Mouse (Mus musculus): ENCODE measurements around the gene Glipr1l2. TPM values are rescaled to one million over a fixed set of nuclear protein-coding genes. Genes with fewer than 3 reads are reported as not detected.
"Not testable (repeated sequence)": the region's sequence is repeated elsewhere in the genome, so short reads cannot be mapped to it uniquely, and the experiment has no call there.

Glipr1l2 gene
- total RNA-seq (2017) = not detected in 2 replicates

DNA sequence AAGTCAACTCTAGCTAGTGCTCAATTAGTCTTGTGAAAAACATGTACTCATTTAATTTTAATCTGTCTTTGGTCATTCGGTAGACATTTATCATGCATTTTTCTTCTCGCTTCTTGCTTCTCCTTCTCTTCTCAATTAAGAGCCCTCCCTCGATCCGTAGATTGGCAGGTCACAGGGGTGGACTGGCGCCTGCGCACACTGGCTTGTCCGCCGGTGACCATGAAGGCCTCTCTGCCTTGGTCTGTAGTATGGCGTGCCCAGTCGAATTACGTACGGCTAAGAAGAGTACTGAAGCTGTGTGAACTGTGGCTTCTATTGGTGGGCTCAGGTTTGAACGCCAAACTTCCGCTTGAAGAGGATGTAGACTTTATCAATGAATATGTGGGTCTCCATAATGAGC is at the start of gene Glipr1l2:
TSS of gene Glipr1l2 (plus strand) at position 198 of the 400 bp plus-strand sequence.
- ATAC-seq (replicated peaks in 1 of 2; ENCODE audit: insufficient read depth in 1 of 2, low FRiP score in 2 of 2, low TSS enrichment in 1 of 2, low read depth in 1 of 2, poor library complexity in 2 of 2, severe bottlenecking in 2 of 2) = 0 out of 4 replicates have a peak, but pooled peaks of 1 of the 2 experiments have one; percentile 17

DNA sequence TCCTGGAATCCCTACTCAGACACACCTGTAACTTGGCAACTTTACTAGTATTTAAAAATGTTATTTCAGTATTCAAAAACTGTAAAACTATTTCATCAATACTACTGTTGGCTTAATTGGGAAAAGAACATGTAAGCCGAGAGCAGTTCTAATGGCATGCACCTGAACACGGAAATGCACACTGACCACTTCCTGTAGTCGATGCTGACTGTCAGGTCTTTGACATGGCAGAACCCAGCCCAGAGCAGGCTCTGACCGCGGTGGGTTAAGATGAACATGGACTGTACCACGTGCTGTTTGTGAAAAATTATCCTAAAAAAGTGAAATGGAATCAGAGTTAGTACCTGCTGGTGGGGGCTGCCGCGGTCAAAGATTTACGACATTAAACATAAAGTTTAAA is 39.6 kb upstream of the Glipr1l2 start:
- ATAC-seq (replicated peaks in 1 of 2; ENCODE audit: insufficient read depth in 1 of 2, low FRiP score in 2 of 2, low TSS enrichment in 1 of 2, low read depth in 1 of 2, poor library complexity in 2 of 2, severe bottlenecking in 2 of 2) = peak; percentile 21 to 62; a peak in 3 of 4 replicates

- not testable (repeated sequence) for ATAC-seq (replicated peaks in 1 of 2; ENCODE audit: insufficient read depth in 1 of 2, low FRiP score in 2 of 2, low TSS enrichment in 1 of 2, low read depth in 1 of 2, poor library complexity in 2 of 2, severe bottlenecking in 2 of 2)
Measured at GRCm38 (mm10) chr10:112044283-112044682, 38.9 kb upstream of the Glipr1l2 start.

DNA sequence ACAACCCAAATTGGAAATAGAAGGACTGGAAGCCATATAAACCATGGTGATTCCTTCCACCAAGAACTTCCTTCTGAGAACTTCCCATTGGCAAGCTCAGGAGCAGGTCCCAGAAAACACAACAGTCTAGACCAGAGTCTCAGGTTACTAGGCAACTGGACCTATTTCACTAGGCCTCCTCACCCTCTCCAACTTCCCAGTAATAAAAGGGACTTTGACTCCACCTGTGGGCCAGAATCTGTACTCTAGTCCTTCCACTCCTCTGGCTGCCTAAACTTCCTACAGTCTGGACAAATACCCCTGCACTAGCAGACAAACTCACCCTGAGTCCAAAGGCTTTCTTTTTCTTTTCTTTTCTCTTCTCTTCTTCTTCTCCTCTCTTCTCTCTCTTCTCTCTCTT is 31.9 kb upstream of the Glipr1l2 start:
- peak; percentile 88 to 95 for ATAC-seq (replicated peaks in 1 of 2; ENCODE audit: insufficient read depth in 1 of 2, low FRiP score in 2 of 2, low TSS enrichment in 1 of 2, low read depth in 1 of 2, poor library complexity in 2 of 2, severe bottlenecking in 2 of 2)

- ATAC-seq (replicated peaks in 1 of 2; ENCODE audit: insufficient read depth in 1 of 2, low FRiP score in 2 of 2, low TSS enrichment in 1 of 2, low read depth in 1 of 2, poor library complexity in 2 of 2, severe bottlenecking in 2 of 2) = peak; percentile 46 to 72; a peak in 1 of 4 replicates
Measured at GRCm38 (mm10) chr10:112051956-112052355, 31.2 kb upstream of the Glipr1l2 start.

DNA sequence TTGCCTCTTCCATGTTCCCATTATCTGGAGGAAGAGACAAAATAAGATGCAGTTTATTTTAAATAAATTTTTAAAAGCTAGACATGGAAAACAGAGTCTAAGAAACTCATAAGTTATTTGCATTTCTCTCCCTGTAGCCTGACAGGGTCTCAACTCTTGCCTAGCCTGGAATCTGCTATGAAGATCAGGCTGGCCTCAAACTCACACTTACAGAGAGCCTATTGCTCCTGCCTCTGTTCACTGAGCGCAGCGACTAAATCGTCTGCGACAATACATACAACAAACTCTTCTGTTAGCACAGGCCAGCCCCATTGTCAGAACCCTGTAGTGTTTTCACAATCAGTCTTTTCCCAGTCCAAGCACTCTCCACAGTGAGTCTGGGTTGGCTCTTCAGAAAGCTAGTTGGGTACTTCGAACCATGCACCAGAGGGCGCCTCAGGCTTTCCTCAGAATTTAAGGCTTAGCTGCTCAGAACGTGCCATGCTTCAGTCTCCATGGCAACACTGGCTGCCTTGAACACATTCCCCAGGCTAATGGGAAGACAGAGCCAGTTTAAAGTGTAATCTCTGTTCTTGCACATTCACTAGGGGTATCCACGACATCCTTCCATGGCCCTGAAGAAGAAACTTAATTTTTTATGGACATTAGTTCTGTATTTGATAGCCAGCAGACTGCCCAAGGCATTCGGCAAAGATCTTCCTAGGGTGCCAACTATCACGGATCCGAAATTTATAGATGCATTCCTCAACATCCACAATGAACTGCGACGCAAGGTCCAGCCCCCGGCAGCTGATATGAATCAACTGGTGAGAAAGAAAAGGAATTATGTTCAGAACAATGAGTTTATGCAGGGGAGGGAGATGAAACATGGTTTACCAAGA is 23.2 kb upstream of the Glipr1l2 start, which contains the start of gene Glipr1l1:
TSS of gene Glipr1l1 (plus strand) at position 488 of the 881 bp plus-strand sequence.
- peak; percentile 96 for ATAC-seq (replicated peaks in 1 of 2; ENCODE audit: insufficient read depth in 1 of 2, low FRiP score in 2 of 2, low TSS enrichment in 1 of 2, low read depth in 1 of 2, poor library complexity in 2 of 2, severe bottlenecking in 2 of 2)

DNA sequence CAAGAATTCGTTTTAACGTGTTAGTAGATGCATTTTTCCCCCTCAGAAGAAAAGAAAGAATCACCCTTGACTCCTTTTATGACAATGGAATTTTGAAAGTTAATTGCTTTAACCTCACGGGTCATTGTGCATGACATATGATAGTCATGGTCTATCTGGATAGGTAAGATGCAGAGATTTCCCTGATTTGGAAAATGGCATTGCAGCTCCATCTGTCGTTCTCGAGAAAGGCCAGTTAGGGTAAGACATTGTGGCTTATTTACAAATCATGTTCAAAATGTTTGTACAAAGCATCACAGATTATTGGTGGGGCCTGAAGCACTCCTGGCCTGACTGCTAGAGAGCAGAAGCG is 22.6 kb upstream of the Glipr1l2 start:
- ATAC-seq (replicated peaks in 1 of 2; ENCODE audit: insufficient read depth in 1 of 2, low FRiP score in 2 of 2, low TSS enrichment in 1 of 2, low read depth in 1 of 2, poor library complexity in 2 of 2, severe bottlenecking in 2 of 2) = not testable (repeated sequence)

- ATAC-seq (replicated peaks in 1 of 2; ENCODE audit: insufficient read depth in 1 of 2, low FRiP score in 2 of 2, low TSS enrichment in 1 of 2, low read depth in 1 of 2, poor library complexity in 2 of 2, severe bottlenecking in 2 of 2) = peak in 1 of 2 experiments; percentile 42; a peak in 1 of 4 replicates
Measured at GRCm38 (mm10) chr10:112080044-112080443, 3.1 kb upstream of the Glipr1l2 start.

GRCm38 (mm10) chr10:112105785-112106184 is 22.6 kb downstream of the Glipr1l2 start:
- ATAC-seq (replicated peaks in 1 of 2; ENCODE audit: insufficient read depth in 1 of 2, low FRiP score in 2 of 2, low TSS enrichment in 1 of 2, low read depth in 1 of 2, poor library complexity in 2 of 2, severe bottlenecking in 2 of 2) = not testable (repeated sequence)

- no peak for ATAC-seq (replicated peaks in 1 of 2; ENCODE audit: insufficient read depth in 1 of 2, low FRiP score in 2 of 2, low TSS enrichment in 1 of 2, low read depth in 1 of 2, poor library complexity in 2 of 2, severe bottlenecking in 2 of 2)
Measured at GRCm38 (mm10) chr10:112110401-112110800, 27.2 kb downstream of the Glipr1l2 start.

DNA sequence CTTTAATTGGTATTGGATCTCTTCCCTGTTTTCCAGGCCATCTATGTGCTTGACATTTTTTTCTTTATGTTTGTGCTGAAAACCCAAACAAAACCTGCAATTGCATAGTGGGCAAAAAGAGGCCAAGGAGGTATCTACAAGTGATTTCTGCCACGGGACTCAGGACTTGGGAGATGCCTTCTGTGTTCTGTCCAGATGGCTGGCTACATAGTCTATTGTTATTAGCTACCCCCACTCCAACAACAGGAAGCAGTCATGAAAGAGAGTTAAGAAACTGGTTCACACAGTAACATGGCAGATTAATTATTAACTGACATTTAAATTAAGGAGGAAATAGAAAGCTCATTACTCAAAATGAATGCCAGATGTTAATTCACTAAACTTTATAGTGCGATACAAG is 41.9 kb downstream of the Glipr1l2 start:
- not testable (repeated sequence) for ATAC-seq (replicated peaks in 1 of 2; ENCODE audit: insufficient read depth in 1 of 2, low FRiP score in 2 of 2, low TSS enrichment in 1 of 2, low read depth in 1 of 2, poor library complexity in 2 of 2, severe bottlenecking in 2 of 2)

- not testable (repeated sequence) for ATAC-seq (replicated peaks in 1 of 2; ENCODE audit: insufficient read depth in 1 of 2, low FRiP score in 2 of 2, low TSS enrichment in 1 of 2, low read depth in 1 of 2, poor library complexity in 2 of 2, severe bottlenecking in 2 of 2)
Measured at GRCm38 (mm10) chr10:112127682-112128230, 44.6 kb downstream of the Glipr1l2 start.

- ATAC-seq (replicated peaks in 1 of 2; ENCODE audit: insufficient read depth in 1 of 2, low FRiP score in 2 of 2, low TSS enrichment in 1 of 2, low read depth in 1 of 2, poor library complexity in 2 of 2, severe bottlenecking in 2 of 2) = no peak
Measured at GRCm38 (mm10) chr10:112132194-112132593, 49.0 kb downstream of the Glipr1l2 start.

DNA sequence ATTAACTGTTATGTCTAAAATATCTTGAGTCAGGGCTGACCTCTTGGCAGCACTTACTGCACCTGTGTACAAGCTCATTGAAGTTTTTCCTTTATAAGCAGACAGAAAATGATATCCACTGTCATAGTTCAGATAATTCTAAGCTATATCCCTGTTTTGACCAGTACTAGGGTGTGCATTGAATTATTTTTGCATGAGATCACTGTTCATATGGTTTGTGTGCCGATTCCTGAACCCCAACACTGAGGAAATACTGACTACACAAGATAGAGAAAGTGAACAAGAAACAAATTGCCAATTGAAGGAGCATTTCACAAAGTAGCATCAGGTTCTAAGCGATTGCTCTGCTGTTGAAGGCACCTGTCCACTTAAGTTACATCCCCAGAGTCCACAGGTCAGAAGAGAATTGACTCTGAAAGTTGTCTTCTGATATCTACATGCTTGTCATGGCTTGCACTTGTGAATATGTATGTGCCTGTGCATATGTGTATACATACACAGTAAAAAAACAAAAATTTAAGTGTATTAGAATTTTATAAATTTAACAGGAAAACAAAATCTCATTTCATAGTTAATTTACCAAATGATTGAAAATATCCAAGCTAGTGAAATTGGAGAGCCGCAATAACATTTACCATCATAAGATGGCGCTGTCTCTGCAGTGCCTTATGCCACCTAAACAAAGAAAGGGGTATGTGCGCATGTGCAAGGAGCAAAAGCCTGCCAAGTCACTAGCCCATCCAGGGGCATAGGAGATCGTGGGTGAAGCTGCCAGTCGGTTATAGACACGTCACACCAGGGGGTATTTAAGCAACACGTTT is 55.1 kb downstream of the Glipr1l2 start:
- peak; percentile 71 to 83; a peak in 3 of 4 replicates for ATAC-seq (replicated peaks in 1 of 2; ENCODE audit: insufficient read depth in 1 of 2, low FRiP score in 2 of 2, low TSS enrichment in 1 of 2, low read depth in 1 of 2, poor library complexity in 2 of 2, severe bottlenecking in 2 of 2)

DNA sequence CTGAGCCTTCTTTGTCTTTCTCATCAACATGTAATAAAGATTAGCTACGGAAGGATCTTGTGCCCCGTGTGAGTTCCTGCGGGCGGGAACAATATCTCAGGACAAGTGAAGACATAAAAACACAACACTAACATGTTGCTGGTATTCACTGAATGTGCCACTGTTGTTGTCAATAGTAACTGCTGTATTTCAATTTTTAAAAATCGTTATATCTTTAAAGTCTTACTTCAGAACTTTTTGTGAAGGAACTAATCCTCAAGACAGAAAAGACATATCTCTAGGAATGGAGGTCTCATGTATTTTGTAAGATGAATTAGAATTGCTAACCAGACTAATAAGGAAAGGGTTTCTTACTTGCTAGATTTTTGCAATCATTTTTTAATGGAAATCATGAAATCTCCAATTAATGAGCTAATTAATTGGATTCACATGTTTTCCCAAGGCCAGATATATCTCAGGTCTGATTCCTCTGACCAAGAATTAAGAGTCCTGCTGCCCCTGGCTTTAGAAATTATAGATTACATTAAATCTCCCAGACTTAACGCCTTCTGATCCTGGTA is 55.8 kb downstream of the Glipr1l2 start:
- peak; percentile 18 to 26; a peak in 1 of 4 replicates for ATAC-seq (replicated peaks in 1 of 2; ENCODE audit: insufficient read depth in 1 of 2, low FRiP score in 2 of 2, low TSS enrichment in 1 of 2, low read depth in 1 of 2, poor library complexity in 2 of 2, severe bottlenecking in 2 of 2)

DNA sequence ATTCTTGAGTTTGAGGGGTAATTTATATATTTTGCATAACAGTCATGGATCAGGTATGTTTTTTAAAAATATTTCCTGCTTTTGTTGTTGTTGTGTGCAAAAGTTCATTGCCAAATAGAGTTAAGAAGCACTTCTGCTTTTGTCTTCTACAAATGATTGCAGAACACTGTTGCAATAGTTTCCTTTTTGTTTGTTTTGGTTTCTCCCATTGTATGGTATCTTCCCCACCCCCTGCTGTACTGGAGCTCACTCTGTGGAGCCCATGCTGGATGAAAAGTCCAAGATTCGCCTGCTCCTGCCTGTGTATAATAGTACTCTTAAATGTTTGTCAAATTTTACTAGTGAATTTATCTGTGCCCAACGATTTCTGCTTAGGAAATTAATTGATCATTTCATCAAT is 56.7 kb downstream of the Glipr1l2 start:
- ATAC-seq (replicated peaks in 1 of 2; ENCODE audit: insufficient read depth in 1 of 2, low FRiP score in 2 of 2, low TSS enrichment in 1 of 2, low read depth in 1 of 2, poor library complexity in 2 of 2, severe bottlenecking in 2 of 2) = peak; percentile 80 to 81; a peak in 3 of 4 replicates
